ENCODE assay signal across 15 mouse cellular contexts in genomic region chr1:78649269-78650061, GRCm38 (mm10). TPM values are rescaled to one million over a fixed set of nuclear protein-coding genes. Genes with fewer than 3 reads are reported as not detected.
DNase-seq lines count a peak whose midpoint lies in the region; ATAC-seq and TF ChIP-seq lines count a peak whose summit lies in the region.
"Had no signal": no experiment of that assay in that cellular context is flagged by ENCODE, and none has a peak within 500 bp of the region (broad histone marks: within the 10 kb centered on the region; RNA-seq: fewer than 3 reads in every experiment).

No protein-coding gene starts in this region.

- TF ChIP-seq CTCF in C2C12 (IDR thresholded peaks at IDR 0.05; ENCODE audit: control insufficient read depth, insufficient read depth, insufficient read length) = no peak
- TF ChIP-seq CTCF in embryonic fibroblast, embryonic 13.5 days (IDR thresholded peaks at IDR 0.05; ENCODE audit: borderline replicate concordance, insufficient read depth, low read length) = no peak

- no peaks in the 10 kb centered on the region for H3K79me3 ChIP-seq in C2C12 (ENCODE audit: low read depth)

- H3K36me3 ChIP-seq in kidney, embryonic 16.5 days (ENCODE audit: insufficient read depth, low read length) = no peaks in the 10 kb centered on the region
- H3K36me3 ChIP-seq in C2C12 (ENCODE audit: control insufficient read depth, insufficient read depth) = no peaks in the 10 kb centered on the region
- H3K36me3 ChIP-seq: heart, embryonic 15.5 days had no signal

- no peak overlapping the region for H3ac ChIP-seq in C2C12 (ENCODE audit: control insufficient read depth, insufficient read length, low read depth)

- WGBS in kidney, embryonic 16.5 days = 23% methylated on average over 6 of the region's 6 CpGs

- peak; percentile 91 for ATAC-seq in kidney, embryonic 16.5 days (ENCODE audit: low FRiP score, low TSS enrichment)
- ATAC-seq in CD4-positive, CD25-positive, alpha-beta regulatory T cell, adult 4 months = no peak
- no peak for ATAC-seq in megakaryocyte progenitor cell, adult 5-6 weeks (replicated peaks; ENCODE audit: poor library complexity)
- ATAC-seq: Patski had no signal

- H3K4me2 ChIP-seq in kidney, embryonic 16.5 days (replicated peaks; ENCODE audit: low read depth, low read length) = no peak overlapping the region
- H3K4me2 ChIP-seq: heart, embryonic 15.5 days had no signal

- H3K9ac ChIP-seq in kidney, embryonic 16.5 days (replicated peaks; ENCODE audit: low read length) = no peak overlapping the region
- H3K9ac ChIP-seq: heart, embryonic 15.5 days had no signal

- H3K4me3 ChIP-seq in kidney, embryonic 16.5 days (ENCODE audit: low read length) = no peak overlapping the region
- no peak overlapping the region for H3K4me3 ChIP-seq in C2C12 (ENCODE audit: insufficient read depth, poor library complexity, severe bottlenecking)
- H3K4me3 ChIP-seq in embryonic fibroblast, embryonic 13.5 days (ENCODE audit: insufficient read depth, low read length) = no peak overlapping the region
- H3K4me3 ChIP-seq: heart, embryonic 15.5 days had no signal

- H3K79me2 ChIP-seq in C2C12 (ENCODE audit: control insufficient read depth, insufficient read depth) = no peaks in the 10 kb centered on the region

- no peak for DNase-seq in kidney, postnatal 14 days
- peak; percentile 16 for DNase-seq in R1 (ENCODE audit: low read depth, low spot score)
- DNase-seq in gastrocnemius, postnatal 25 days = no peak
- DNase-seq: cerebellum, adult 11 months; kidney, adult 18-20 months; lung, adult 2 months; retina, postnatal 1 day; thymus, postnatal 36 days had no signal

- H3K4me1 ChIP-seq in kidney, embryonic 16.5 days (ENCODE audit: insufficient read depth, low read length) = peaks cover 13% of the 10 kb centered on the region
- peaks cover 5% of the 10 kb centered on the region for H3K4me1 ChIP-seq in embryonic fibroblast, embryonic 13.5 days (ENCODE audit: control insufficient read depth, insufficient read depth, low read length)

- H3K27ac ChIP-seq in kidney, embryonic 16.5 days (ENCODE audit: low read length) = peak overlapping the region; percentile 81
- H3K27ac ChIP-seq in embryonic fibroblast, embryonic 13.5 days (ENCODE audit: insufficient read depth, low read length) = peak overlapping the region; percentile 71; the same call in 1 of the 2 replicates
- H3K27ac ChIP-seq: heart, embryonic 15.5 days had no signal

- H3K27me3 ChIP-seq in kidney, embryonic 16.5 days (ENCODE audit: insufficient read depth, low read length) = no peaks in the 10 kb centered on the region
- H3K27me3 ChIP-seq in C2C12 (ENCODE audit: control insufficient read depth, insufficient read depth, insufficient read length) = no peaks in the 10 kb centered on the region
- H3K27me3 ChIP-seq: heart, embryonic 15.5 days had no signal

- no peak for TF ChIP-seq POLR2A in embryonic fibroblast, embryonic 13.5 days (IDR thresholded peaks at IDR 0.05; ENCODE audit: low read depth, low read length)

- no peaks in the 10 kb centered on the region for H3K9me3 ChIP-seq in kidney, embryonic 16.5 days (ENCODE audit: low read length)
- H3K9me3 ChIP-seq: heart, embryonic 15.5 days had no signal

TF ChIP-seq in C2C12, 6 proteins besides CTCF, POLR2A, EP300 and RAD21:
- peak; percentile 30 for TF ChIP-seq CEBPB (IDR thresholded peaks at IDR 0.05; ENCODE audit: low read depth)
- TF ChIP-seq MYOG (IDR thresholded peaks at IDR 0.05; ENCODE audit: control insufficient read depth, extremely low read depth, insufficient read length) = no peak
- no peak for TF ChIP-seq FOSL1 (IDR thresholded peaks at IDR 0.05; ENCODE audit: insufficient read depth, low read length, poor library complexity, severe bottlenecking)
- no peak for TF ChIP-seq USF1 (IDR thresholded peaks at IDR 0.05; ENCODE audit: low read depth)
- TF ChIP-seq MYOD1 (IDR thresholded peaks at IDR 0.05; ENCODE audit: control insufficient read depth, insufficient read length, low read depth) = no peak
- TF ChIP-seq MAX (IDR thresholded peaks at IDR 0.05) = peak; percentile 43

RNA-seq across cellular contexts. Expression of gene Acsl3, which starts 8.2 kb away (rescaled TPM):
- 75.2 and 79.1 TPM in 2 replicates for polyA plus RNA-seq in kidney, embryonic 16.5 days (2015; fragmentation: Nextera tagmentation; extraction: Ambion mirVana)
- polyA plus RNA-seq in C2C12 (2012; fragmentation: generic; extraction: Trizol) = 19.8 TPM
- 34.7 and 40.4 TPM in 2 replicates for polyA plus RNA-seq in embryonic fibroblast, embryonic 13.5 days (2011; ENCODE audit: insufficient read length, low read depth, missing spikeins)
- polyA plus RNA-seq in CD4-positive, CD25-positive, alpha-beta regulatory T cell, adult 4 months (2017; shearing (Covaris generic)) = 1 to 10 TPM; 3.8 to 4.7 TPM
- total RNA-seq in gastrocnemius, postnatal 25 days (2021) = 10 to 100 TPM in 1 of 2 experiments, 1 to 10 TPM in 1; 8.0 to 11.3 TPM
- total RNA-seq in megakaryocyte progenitor cell, adult 5-6 weeks (2015) = 11.1 and 14.2 TPM in 2 replicates
- 37.3 and 55.9 TPM in 2 replicates for total RNA-seq in megakaryocyte progenitor cell, adult 5-6 weeks (2017)

RNA-seq across cellular contexts. Expression of gene Utp14b, which starts 8.4 kb away (rescaled TPM):
- polyA plus RNA-seq in kidney, embryonic 16.5 days (2015; fragmentation: Nextera tagmentation; extraction: Ambion mirVana) = 2.9 and 3.0 TPM in 2 replicates
- polyA plus RNA-seq in C2C12 (2012; fragmentation: generic; extraction: Trizol) = 2.4 TPM
- 4.1 and 4.3 TPM in 2 replicates for polyA plus RNA-seq in embryonic fibroblast, embryonic 13.5 days (2011; ENCODE audit: insufficient read length, low read depth, missing spikeins)
- polyA plus RNA-seq in CD4-positive, CD25-positive, alpha-beta regulatory T cell, adult 4 months (2017; shearing (Covaris generic)) = under 1 TPM; 0.65 to 0.87 TPM
- total RNA-seq in gastrocnemius, postnatal 25 days (2021) = 1 to 10 TPM; 1.1 to 2.2 TPM
- total RNA-seq in megakaryocyte progenitor cell, adult 5-6 weeks (2015) = 6.2 and 7.3 TPM in 2 replicates
- 10.3 and 12.8 TPM in 2 replicates for total RNA-seq in megakaryocyte progenitor cell, adult 5-6 weeks (2017)
